Mouse (Mus musculus): ENCODE measurements around the gene Ppfibp2. TPM values are rescaled to one million over a fixed set of nuclear protein-coding genes. Genes with fewer than 3 reads are reported as not detected.

Ppfibp2 gene
- polyA plus RNA-seq, 1 experiment, result 1.6 TPM

GRCm38 (mm10) chr7:107742963-107743465, 148.0 kb downstream of the Ppfibp2 start:
- H3K4me1 ChIP-seq, result peaks cover 4% of the 10 kb centered on the region; the same call in 1 of the 2 replicates

GRCm38 (mm10) chr7:107744454-107744853, 149.4 kb downstream of the Ppfibp2 start:
- Histone ChIP-seq H3K4me3 (replicated peaks) (no peak overlapping the region), H3K27me3 (replicated peaks) (peaks cover 7% of the 10 kb centered on the region), H3K4me1 (peaks cover 4% of the 10 kb centered on the region; the same call in 1 of the 2 replicates), H3K36me3 (replicated peaks; ENCODE audit: low read length) (no peaks in the 10 kb centered on the region), H3K9me3 (no peaks in the 10 kb centered on the region)
- TF ChIP-seq GATA1 (IDR thresholded peaks at IDR 0.05; ENCODE audit: borderline replicate concordance, low read length) (no peak), FLI1 (IDR thresholded peaks at IDR 0.05; ENCODE audit: low read length) (no peak)

More at GRCm38 (mm10) chr7:107742963-107743465, 148.0 kb downstream of the Ppfibp2 start:
- H3K9me3 ChIP-seq, result no peaks in the 10 kb centered on the region
- TF ChIP-seq GATA1 (IDR thresholded peaks at IDR 0.05; ENCODE audit: borderline replicate concordance, low read length), result no peak
- TF ChIP-seq FLI1 (IDR thresholded peaks at IDR 0.05; ENCODE audit: low read length), result no peak
- H3K36me3 ChIP-seq (replicated peaks; ENCODE audit: low read length), result no peaks in the 10 kb centered on the region
- no peak overlapping the region for H3K4me3 ChIP-seq (replicated peaks)
- peaks cover 7% of the 10 kb centered on the region for H3K27me3 ChIP-seq (replicated peaks)

GRCm38 (mm10) chr7:107745111-107745510, 150.1 kb downstream of the Ppfibp2 start:
- TF ChIP-seq FLI1 (IDR thresholded peaks at IDR 0.05; ENCODE audit: low read length) (no peak), GATA1 (IDR thresholded peaks at IDR 0.05; ENCODE audit: borderline replicate concordance, low read length) (no peak)
- no peaks in the 10 kb centered on the region for H3K9me3 ChIP-seq
- peaks cover 4% of the 10 kb centered on the region; the same call in 1 of the 2 replicates for H3K4me1 ChIP-seq
- H3K4me3 ChIP-seq (replicated peaks), result no peak overlapping the region
- H3K27me3 ChIP-seq (replicated peaks), result peaks cover 7% of the 10 kb centered on the region
- H3K36me3 ChIP-seq (replicated peaks; ENCODE audit: low read length), result no peaks in the 10 kb centered on the region

- TF ChIP-seq GATA1 (IDR thresholded peaks at IDR 0.05; ENCODE audit: borderline replicate concordance, low read length), result no peak
- no peak for TF ChIP-seq FLI1 (IDR thresholded peaks at IDR 0.05; ENCODE audit: low read length)
- no peaks in the 10 kb centered on the region for H3K36me3 ChIP-seq (replicated peaks; ENCODE audit: low read length)
- H3K9me3 ChIP-seq, result no peaks in the 10 kb centered on the region
- H3K4me1 ChIP-seq, result peaks cover 4% of the 10 kb centered on the region; the same call in 1 of the 2 replicates
- H3K4me3 ChIP-seq (replicated peaks), result no peak overlapping the region
- H3K27me3 ChIP-seq (replicated peaks), result peaks cover 10% of the 10 kb centered on the region
Observed at GRCm38 (mm10) chr7:107746036-107746435, 151.0 kb downstream of the Ppfibp2 start.

- H3K27me3 ChIP-seq (replicated peaks), result peaks cover 13% of the 10 kb centered on the region
- peaks cover 4% of the 10 kb centered on the region; the same call in 1 of the 2 replicates for H3K4me1 ChIP-seq
- no peaks in the 10 kb centered on the region for H3K9me3 ChIP-seq
- H3K4me3 ChIP-seq (replicated peaks), result no peak overlapping the region
- no peaks in the 10 kb centered on the region for H3K36me3 ChIP-seq (replicated peaks; ENCODE audit: low read length)
- no peak for TF ChIP-seq GATA1 (IDR thresholded peaks at IDR 0.05; ENCODE audit: borderline replicate concordance, low read length)
- TF ChIP-seq FLI1 (IDR thresholded peaks at IDR 0.05; ENCODE audit: low read length), result no peak
Observed at GRCm38 (mm10) chr7:107747476-107747875, 152.5 kb downstream of the Ppfibp2 start.

- Histone ChIP-seq H3K36me3 (replicated peaks; ENCODE audit: low read length) (no peaks in the 10 kb centered on the region), H3K27me3 (replicated peaks) (peaks cover 13% of the 10 kb centered on the region), H3K4me1 (peaks cover 4% of the 10 kb centered on the region; the same call in 1 of the 2 replicates), H3K4me3 (replicated peaks) (no peak overlapping the region), H3K9me3 (no peaks in the 10 kb centered on the region)
- TF ChIP-seq GATA1 (IDR thresholded peaks at IDR 0.05; ENCODE audit: borderline replicate concordance, low read length), result no peak
Observed at GRCm38 (mm10) chr7:107747954-107748353, 152.9 kb downstream of the Ppfibp2 start.

- H3K27me3 ChIP-seq (replicated peaks), result peaks cover 13% of the 10 kb centered on the region
- no peaks in the 10 kb centered on the region for H3K36me3 ChIP-seq (replicated peaks; ENCODE audit: low read length)
- no peak overlapping the region for H3K4me3 ChIP-seq (replicated peaks)
- TF ChIP-seq GATA1 (IDR thresholded peaks at IDR 0.05; ENCODE audit: borderline replicate concordance, low read length) (no peak), FLI1 (IDR thresholded peaks at IDR 0.05; ENCODE audit: low read length) (no peak)
- peaks cover 4% of the 10 kb centered on the region; the same call in 1 of the 2 replicates for H3K4me1 ChIP-seq
- H3K9me3 ChIP-seq, result no peaks in the 10 kb centered on the region
Observed at GRCm38 (mm10) chr7:107749270-107749669, 154.3 kb downstream of the Ppfibp2 start.

- Histone ChIP-seq H3K4me3 (replicated peaks) (no peak overlapping the region), H3K4me1 (peaks cover 4% of the 10 kb centered on the region; the same call in 1 of the 2 replicates), H3K9me3 (no peaks in the 10 kb centered on the region), H3K27me3 (replicated peaks) (peaks cover 13% of the 10 kb centered on the region), H3K36me3 (replicated peaks; ENCODE audit: low read length) (no peaks in the 10 kb centered on the region)
- no peak for TF ChIP-seq FLI1 (IDR thresholded peaks at IDR 0.05; ENCODE audit: low read length)
- TF ChIP-seq GATA1 (IDR thresholded peaks at IDR 0.05; ENCODE audit: borderline replicate concordance, low read length), result no peak
Observed at GRCm38 (mm10) chr7:107749721-107750120, 154.7 kb downstream of the Ppfibp2 start.

GRCm38 (mm10) chr7:107752031-107752520, 157.1 kb downstream of the Ppfibp2 start:
- no peaks in the 10 kb centered on the region for H3K9me3 ChIP-seq
- TF ChIP-seq FLI1 (IDR thresholded peaks at IDR 0.05; ENCODE audit: low read length) (no peak), GATA1 (IDR thresholded peaks at IDR 0.05; ENCODE audit: borderline replicate concordance, low read length) (no peak)

GRCm38 (mm10) chr7:107755905-107756304, 160.9 kb downstream of the Ppfibp2 start:
- Histone ChIP-seq H3K36me3 (replicated peaks; ENCODE audit: low read length) (no peaks in the 10 kb centered on the region), H3K27me3 (replicated peaks) (peaks cover 29% of the 10 kb centered on the region), H3K9me3 (no peaks in the 10 kb centered on the region), H3K4me1 (peaks cover 10% of the 10 kb centered on the region), H3K4me3 (replicated peaks) (no peak overlapping the region)
- TF ChIP-seq FLI1 (IDR thresholded peaks at IDR 0.05; ENCODE audit: low read length), result no peak
- TF ChIP-seq GATA1 (IDR thresholded peaks at IDR 0.05; ENCODE audit: borderline replicate concordance, low read length), result no peak

More at GRCm38 (mm10) chr7:107752031-107752520, 157.1 kb downstream of the Ppfibp2 start:
- Histone ChIP-seq H3K4me3 (replicated peaks) (no peak overlapping the region), H3K36me3 (replicated peaks; ENCODE audit: low read length) (no peaks in the 10 kb centered on the region), H3K4me1 (no peaks in the 10 kb centered on the region), H3K27me3 (replicated peaks) (peaks cover 17% of the 10 kb centered on the region)
